Mouse (Mus musculus): ENCODE measurements at regions not wholly inside any gene's neighbourhood (a gene's known extent, or its start where the extent isn't known, plus 50 kb on each side); places are given as distances from the start of the nearest gene placed in this dataset.

DNA sequence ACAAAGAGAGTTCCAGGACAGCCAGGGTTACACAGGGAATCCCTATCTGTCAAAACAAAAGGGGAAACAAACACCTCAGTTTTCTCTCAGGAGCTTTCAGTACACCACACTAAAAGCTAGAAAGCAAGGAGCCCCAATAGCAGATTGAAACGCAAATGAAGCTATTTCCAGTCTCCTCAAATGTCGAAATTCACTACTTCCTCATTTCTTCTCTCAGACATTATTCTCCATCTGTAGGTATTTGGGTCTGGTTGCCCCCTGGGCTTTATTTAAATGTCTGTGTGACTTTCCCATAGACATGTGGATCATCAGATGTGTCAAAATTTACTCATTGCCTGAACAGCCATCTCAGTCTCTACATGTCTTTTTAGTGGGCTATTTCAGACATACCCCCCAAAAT, 197.2 kb downstream of the Mycn start:
- ATAC-seq (replicated peaks; ENCODE audit: insufficient number of reproducible peaks, low FRiP score, low TSS enrichment), result no peak
- 68% methylated on average over 2 of the region's 2 CpGs for WGBS (ENCODE audit: insufficient replicate concordance)
- Histone ChIP-seq H3K4me3 (ENCODE audit: low read depth, low read length) (no peak overlapping the region), H3K9me3 (replicated peaks; ENCODE audit: control insufficient read depth, low read length) (no peaks in the 10 kb centered on the region), H3K4me1 (ENCODE audit: control insufficient read depth, insufficient read depth, low read length) (no peaks in the 10 kb centered on the region), H3K36me3 (ENCODE audit: control insufficient read depth, insufficient read depth, low read length) (no peaks in the 10 kb centered on the region), H3K27me3 (ENCODE audit: control insufficient read depth, insufficient read depth, low read length) (no peaks in the 10 kb centered on the region), H3K9ac (ENCODE audit: low read depth, low read length) (no peak overlapping the region), H3K4me2 (no peak overlapping the region), H3K27ac (ENCODE audit: low read depth, low read length) (no peak overlapping the region)

DNA sequence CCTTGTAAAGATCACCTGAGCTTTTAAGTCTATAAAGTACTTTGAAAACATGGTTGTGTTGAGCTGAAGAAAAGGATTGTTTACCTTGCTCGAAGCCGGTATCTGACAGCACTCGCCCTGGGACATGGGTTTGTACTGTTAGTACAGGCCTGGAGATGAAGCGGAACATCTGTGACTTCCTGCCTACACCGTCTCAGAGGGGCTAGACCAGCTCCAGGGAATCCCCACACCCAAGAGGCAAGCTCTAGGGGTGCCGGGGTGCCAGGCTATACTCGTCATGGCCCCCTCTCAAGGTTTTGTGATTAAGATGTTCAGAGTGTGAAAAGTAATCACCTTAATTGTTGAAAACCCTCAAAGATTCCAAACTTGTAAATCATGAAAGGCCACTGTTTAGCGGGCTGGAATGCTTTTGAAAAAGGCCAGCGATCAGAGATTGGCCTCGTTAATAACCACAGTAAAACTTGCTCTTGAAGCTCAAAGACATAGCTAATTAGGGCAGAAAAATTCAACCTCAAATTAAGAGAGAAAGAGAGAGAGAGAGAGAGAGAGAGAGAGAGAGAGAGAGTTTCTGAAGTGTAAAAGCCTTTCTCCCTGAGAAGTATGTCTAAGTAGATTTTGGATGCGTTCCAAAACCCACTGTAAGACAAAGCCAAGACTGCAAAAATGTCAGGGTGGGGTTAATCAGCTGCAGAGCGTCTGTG, 202.9 kb downstream of the Mycn start:
- Histone ChIP-seq H3K27ac (ENCODE audit: low read depth, low read length) (no peak overlapping the region), H3K36me3 (ENCODE audit: control insufficient read depth, insufficient read depth, low read length) (no peaks in the 10 kb centered on the region), H3K4me3 (ENCODE audit: low read depth, low read length) (no peak overlapping the region), H3K9ac (ENCODE audit: low read depth, low read length) (no peak overlapping the region), H3K9me3 (replicated peaks; ENCODE audit: control insufficient read depth, low read length) (no peaks in the 10 kb centered on the region), H3K4me2 (no peak overlapping the region), H3K27me3 (ENCODE audit: control insufficient read depth, insufficient read depth, low read length) (no peaks in the 10 kb centered on the region), H3K4me1 (ENCODE audit: control insufficient read depth, insufficient read depth, low read length) (peaks cover 2% of the 10 kb centered on the region; the same call in 1 of the 2 replicates)
- 52% methylated on average over 12 of the region's 12 CpGs for WGBS (ENCODE audit: insufficient replicate concordance)
- no peak for ATAC-seq (replicated peaks; ENCODE audit: insufficient number of reproducible peaks, low FRiP score, low TSS enrichment)

DNA sequence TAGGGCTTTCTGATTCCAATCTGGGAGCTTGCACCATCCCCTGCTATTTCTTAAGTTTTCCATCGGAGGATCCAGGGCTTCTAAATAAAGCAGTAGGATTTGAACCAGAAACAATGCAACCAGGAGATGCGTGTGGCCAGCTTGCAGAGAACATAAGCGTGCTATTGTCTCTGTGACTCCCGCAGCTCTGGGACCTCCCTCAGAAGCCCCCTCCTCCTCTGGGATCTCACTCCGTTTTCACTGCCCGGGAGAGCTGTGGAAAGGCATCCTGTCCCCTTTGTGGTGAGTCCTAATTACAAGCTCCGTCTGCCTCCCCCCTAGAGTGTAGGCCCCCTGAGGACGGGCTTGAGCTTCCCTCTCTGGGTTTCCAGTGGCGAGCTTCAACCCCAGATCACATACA, 215.9 kb downstream of the Mycn start:
- Histone ChIP-seq H3K9ac (ENCODE audit: low read depth, low read length) (no peak overlapping the region), H3K27ac (ENCODE audit: low read depth, low read length) (no peak overlapping the region), H3K4me1 (ENCODE audit: control insufficient read depth, insufficient read depth, low read length) (peaks cover 4% of the 10 kb centered on the region; the same call in 1 of the 2 replicates), H3K9me3 (replicated peaks; ENCODE audit: control insufficient read depth, low read length) (0 out of 2 replicates have a peak, but pooled peaks cover 4% of the 10 kb centered on the region), H3K36me3 (ENCODE audit: control insufficient read depth, insufficient read depth, low read length) (no peaks in the 10 kb centered on the region), H3K4me3 (ENCODE audit: low read depth, low read length) (peak overlapping the region; percentile 10; the same call in 1 of the 2 replicates), H3K4me2 (peak overlapping the region; percentile 50), H3K27me3 (ENCODE audit: control insufficient read depth, insufficient read depth, low read length) (no peaks in the 10 kb centered on the region)
- no peak for ATAC-seq (replicated peaks; ENCODE audit: insufficient number of reproducible peaks, low FRiP score, low TSS enrichment)
- 14% methylated on average over 9 of the region's 9 CpGs for WGBS (ENCODE audit: insufficient replicate concordance)

DNA sequence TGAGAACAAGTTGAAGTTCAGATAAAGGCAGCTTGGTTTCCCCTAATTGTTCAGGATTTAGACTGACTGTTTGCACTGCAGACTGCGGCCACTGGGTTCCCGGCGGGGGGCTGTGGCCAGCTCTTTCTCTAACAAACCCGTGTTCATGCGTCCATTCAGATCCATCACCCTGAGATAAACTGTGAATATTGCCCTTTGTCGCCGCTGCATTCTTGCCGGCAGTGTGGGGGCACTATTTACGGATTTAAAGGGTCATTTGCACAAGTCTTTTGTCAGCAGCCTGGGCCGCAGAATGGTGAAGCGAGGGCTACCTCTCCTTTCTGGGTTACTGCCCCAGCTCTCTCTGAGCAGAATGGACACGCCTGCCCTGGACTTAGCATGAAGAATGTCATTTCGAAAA, 216.6 kb downstream of the Mycn start:
- H3K9ac ChIP-seq (ENCODE audit: low read depth, low read length), result no peak overlapping the region
- no peak overlapping the region for H3K4me3 ChIP-seq (ENCODE audit: low read depth, low read length)
- 9% methylated on average over 13 of the region's 13 CpGs for WGBS (ENCODE audit: insufficient replicate concordance)
- H3K27ac ChIP-seq (ENCODE audit: low read depth, low read length), result no peak overlapping the region
- H3K4me1 ChIP-seq (ENCODE audit: control insufficient read depth, insufficient read depth, low read length), result peaks cover 4% of the 10 kb centered on the region; the same call in 1 of the 2 replicates
- H3K4me2 ChIP-seq, result peak overlapping the region; percentile 50
- H3K36me3 ChIP-seq (ENCODE audit: control insufficient read depth, insufficient read depth, low read length), result no peaks in the 10 kb centered on the region
- 0 out of 2 replicates have a peak, but pooled peaks cover 4% of the 10 kb centered on the region for H3K9me3 ChIP-seq (replicated peaks; ENCODE audit: control insufficient read depth, low read length)
- no peak for ATAC-seq (replicated peaks; ENCODE audit: insufficient number of reproducible peaks, low FRiP score, low TSS enrichment)
- H3K27me3 ChIP-seq (ENCODE audit: control insufficient read depth, insufficient read depth, low read length), result no peaks in the 10 kb centered on the region

DNA sequence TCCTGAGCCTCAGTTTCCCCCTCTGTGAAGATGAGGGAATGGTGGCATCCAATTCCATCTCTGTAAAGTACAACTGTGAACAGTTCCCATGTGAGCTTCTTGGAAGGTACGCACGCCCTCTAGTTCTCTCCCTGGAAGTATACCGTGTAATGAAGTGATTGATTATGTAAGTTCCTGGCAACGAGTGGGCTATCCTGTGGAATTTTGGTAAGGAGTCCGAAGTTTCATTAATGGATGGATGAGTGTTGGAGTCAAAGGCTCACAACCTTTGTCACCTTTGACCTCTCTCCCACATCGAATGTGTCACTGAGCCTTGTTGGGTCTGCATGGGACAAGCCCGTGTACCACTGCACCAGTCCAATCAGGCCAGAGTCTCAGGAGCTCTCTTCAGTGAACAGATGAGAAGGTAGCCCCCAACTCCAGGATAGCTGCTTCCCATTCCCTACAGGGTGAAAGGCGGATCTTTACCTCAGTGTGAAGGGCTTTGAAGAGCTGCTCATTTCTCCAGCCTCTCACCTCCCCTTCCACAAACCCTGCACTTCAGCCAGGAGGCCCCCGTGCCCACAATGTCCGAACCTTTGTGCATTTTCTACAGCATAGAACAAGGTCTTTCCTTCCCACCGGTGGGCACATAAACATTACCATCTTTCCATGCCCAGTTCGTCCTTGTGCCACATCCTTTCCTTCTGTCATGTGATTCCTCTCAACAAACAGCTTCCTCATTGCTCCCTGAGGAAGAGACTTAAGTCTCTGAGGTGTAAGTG, 217.8 kb downstream of the Mycn start:
- Histone ChIP-seq H3K4me3 (ENCODE audit: low read depth, low read length) (no peak overlapping the region), H3K4me2 (no peak overlapping the region), H3K9me3 (replicated peaks; ENCODE audit: control insufficient read depth, low read length) (0 out of 2 replicates have a peak, but pooled peaks cover 4% of the 10 kb centered on the region), H3K9ac (ENCODE audit: low read depth, low read length) (no peak overlapping the region), H3K27me3 (ENCODE audit: control insufficient read depth, insufficient read depth, low read length) (no peaks in the 10 kb centered on the region), H3K36me3 (ENCODE audit: control insufficient read depth, insufficient read depth, low read length) (no peaks in the 10 kb centered on the region), H3K27ac (ENCODE audit: low read depth, low read length) (no peak overlapping the region), H3K4me1 (ENCODE audit: control insufficient read depth, insufficient read depth, low read length) (peaks cover 4% of the 10 kb centered on the region; the same call in 1 of the 2 replicates)
- WGBS (ENCODE audit: insufficient replicate concordance), result 76% methylated on average over 12 of the region's 12 CpGs
- no peak for ATAC-seq (replicated peaks; ENCODE audit: insufficient number of reproducible peaks, low FRiP score, low TSS enrichment)

DNA sequence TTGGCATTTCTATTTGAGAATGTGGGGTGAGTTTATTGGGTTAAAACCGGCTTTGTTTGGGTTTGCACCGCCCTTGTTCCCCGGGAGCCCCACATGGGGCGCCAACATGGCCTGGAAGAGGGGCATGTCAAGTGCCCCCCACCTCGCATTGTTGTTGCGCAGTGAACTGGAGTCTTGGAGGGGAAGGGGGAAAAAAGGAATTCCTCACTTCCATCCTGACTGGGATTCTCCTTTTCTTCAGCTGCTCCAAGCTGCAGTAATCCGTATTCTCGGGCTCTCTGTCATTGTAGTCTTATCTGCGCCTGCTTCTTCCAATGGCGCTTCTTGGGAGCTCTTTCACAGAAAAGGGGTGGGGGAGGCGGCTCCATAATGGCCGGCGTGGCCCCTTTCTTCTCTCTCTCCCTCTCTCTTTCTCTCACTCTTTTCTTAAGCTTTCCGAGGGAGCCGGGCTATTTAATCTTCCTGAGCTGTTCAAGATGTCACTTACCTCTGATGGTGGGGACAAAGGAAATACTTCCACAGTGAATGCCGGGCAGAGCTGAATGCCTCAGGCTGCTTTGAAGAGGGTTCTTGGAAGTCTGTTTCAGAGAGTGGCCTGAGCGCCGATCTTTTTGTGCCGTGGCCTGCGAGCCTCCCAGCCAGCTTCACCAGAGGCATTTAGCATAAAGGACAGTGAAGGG, 218.6 kb downstream of the Mycn start:
- H3K9me3 ChIP-seq (replicated peaks; ENCODE audit: control insufficient read depth, low read length), result 0 out of 2 replicates have a peak, but pooled peaks cover 4% of the 10 kb centered on the region
- no peak overlapping the region for H3K4me3 ChIP-seq (ENCODE audit: low read depth, low read length)
- H3K4me1 ChIP-seq (ENCODE audit: control insufficient read depth, insufficient read depth, low read length), result peaks cover 4% of the 10 kb centered on the region; the same call in 1 of the 2 replicates
- no peak overlapping the region for H3K4me2 ChIP-seq
- H3K36me3 ChIP-seq (ENCODE audit: control insufficient read depth, insufficient read depth, low read length), result no peaks in the 10 kb centered on the region
- no peak for ATAC-seq (replicated peaks; ENCODE audit: insufficient number of reproducible peaks, low FRiP score, low TSS enrichment)
- no peak overlapping the region for H3K27ac ChIP-seq (ENCODE audit: low read depth, low read length)
- H3K9ac ChIP-seq (ENCODE audit: low read depth, low read length), result no peak overlapping the region
- 73% methylated on average over 20 of the region's 20 CpGs for WGBS (ENCODE audit: insufficient replicate concordance)
- H3K27me3 ChIP-seq (ENCODE audit: control insufficient read depth, insufficient read depth, low read length), result no peaks in the 10 kb centered on the region

DNA sequence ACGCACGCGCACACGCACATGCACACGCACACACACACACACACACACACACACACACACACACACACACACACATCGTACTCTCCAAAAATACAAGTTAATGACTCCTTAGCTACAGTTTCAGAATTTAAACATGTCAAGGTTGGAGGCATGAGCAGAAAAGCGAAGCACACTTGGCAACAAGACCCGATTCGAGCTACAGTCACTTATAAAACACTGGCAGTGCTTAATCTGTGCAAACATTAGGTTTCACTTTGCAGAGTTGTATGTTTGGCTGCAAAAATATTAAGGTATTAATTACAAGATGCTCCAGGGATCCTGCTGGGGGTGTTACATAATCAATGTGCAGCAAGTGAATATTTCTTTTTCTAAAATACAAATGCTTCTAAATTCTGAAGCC, 225.0 kb downstream of the Mycn start:
- Histone ChIP-seq H3K27ac (ENCODE audit: low read depth, low read length) (no peak overlapping the region), H3K9ac (ENCODE audit: low read depth, low read length) (no peak overlapping the region), H3K4me2 (no peak overlapping the region), H3K36me3 (ENCODE audit: control insufficient read depth, insufficient read depth, low read length) (no peaks in the 10 kb centered on the region), H3K27me3 (ENCODE audit: control insufficient read depth, insufficient read depth, low read length) (no peaks in the 10 kb centered on the region), H3K4me3 (ENCODE audit: low read depth, low read length) (no peak overlapping the region), H3K9me3 (replicated peaks; ENCODE audit: control insufficient read depth, low read length) (no peaks in the 10 kb centered on the region), H3K4me1 (ENCODE audit: control insufficient read depth, insufficient read depth, low read length) (no peaks in the 10 kb centered on the region)
- WGBS (ENCODE audit: insufficient replicate concordance), result 91% methylated on average over 9 of the region's 9 CpGs
- no peak for ATAC-seq (replicated peaks; ENCODE audit: insufficient number of reproducible peaks, low FRiP score, low TSS enrichment)

DNA sequence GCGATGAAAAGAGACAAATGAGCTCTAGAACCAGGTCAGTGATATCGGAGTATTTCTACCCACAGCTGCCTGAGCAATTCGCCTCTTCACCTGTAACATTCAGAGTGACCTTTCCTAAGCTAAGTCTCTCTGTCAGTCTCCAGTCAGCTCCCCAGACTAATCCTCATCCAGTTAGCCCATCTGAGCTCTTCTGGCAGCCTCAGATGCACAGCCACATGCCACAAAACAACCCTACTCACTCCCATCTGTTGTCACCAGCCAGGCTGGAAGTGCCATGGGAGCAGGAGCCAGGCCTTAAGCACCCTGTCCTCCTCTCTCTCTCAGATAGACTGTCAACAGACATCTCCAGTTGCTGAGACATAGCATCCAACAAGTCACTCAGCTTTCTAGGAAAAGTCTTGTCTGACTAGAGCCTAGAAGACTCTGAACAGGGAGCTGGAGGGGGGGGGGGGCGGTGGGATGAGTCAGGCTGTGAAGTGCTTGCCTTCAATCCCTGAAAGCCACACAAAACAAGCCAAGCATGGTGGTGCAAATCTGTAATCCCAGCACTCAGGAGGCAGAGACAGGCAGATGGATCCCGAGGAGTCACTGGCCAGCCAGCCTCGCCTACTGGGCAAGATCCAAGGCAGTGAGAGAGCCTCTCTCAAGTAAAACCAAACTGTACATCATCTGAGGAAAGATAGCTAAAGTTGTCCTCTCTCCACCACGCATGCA, 225.6 kb downstream of the Mycn start:
- WGBS (ENCODE audit: insufficient replicate concordance), result 79% methylated on average over 7 of the region's 7 CpGs
- Histone ChIP-seq H3K36me3 (ENCODE audit: control insufficient read depth, insufficient read depth, low read length) (no peaks in the 10 kb centered on the region), H3K27ac (ENCODE audit: low read depth, low read length) (no peak overlapping the region), H3K27me3 (ENCODE audit: control insufficient read depth, insufficient read depth, low read length) (no peaks in the 10 kb centered on the region), H3K4me2 (no peak overlapping the region), H3K4me3 (ENCODE audit: low read depth, low read length) (no peak overlapping the region), H3K9me3 (replicated peaks; ENCODE audit: control insufficient read depth, low read length) (no peaks in the 10 kb centered on the region), H3K4me1 (ENCODE audit: control insufficient read depth, insufficient read depth, low read length) (no peaks in the 10 kb centered on the region), H3K9ac (ENCODE audit: low read depth, low read length) (no peak overlapping the region)
- ATAC-seq (replicated peaks; ENCODE audit: insufficient number of reproducible peaks, low FRiP score, low TSS enrichment), result no peak
